Mouse (Mus musculus) kidney, postnatal 0 days (tissue): ENCODE measurements around the gene Cstf2. TPM values are rescaled to one million over a fixed set of nuclear protein-coding genes. Genes with fewer than 3 reads are reported as not detected.
A peak's percentile ranks its signal among the peaks of the same experiment; 100 is the strongest.

Experiments
- ATAC-seq: fragments of 200-750 bp; cut with Nextera tagmentation; replicated peaks from 2 replicates; pipeline ENCODE4 v1.8.0; 2017; ENCODE audit warnings: low read depth, moderate number of reproducible peaks, moderate TSS enrichment, moderate library complexity; ENCODE audit not compliant: low FRiP score
- DNase-seq: peaks from one replicate; pipeline ENCODE4 v3.0.0-alpha.2; 2016; ENCODE audit warnings: low spot score
- H3K27ac ChIP-seq: fragments of 300-500 bp; sonication (generic); 2 replicates; pipeline ENCODE4 v1.5.1; 2014; ENCODE audit warnings: mild to moderate bottlenecking
- H3K27me3 ChIP-seq: fragments of 300-500 bp; sonication (generic); 2 replicates; pipeline ENCODE4 v1.6.1; 2014; ENCODE audit warnings: low read length, mixed read lengths; ENCODE audit not compliant: insufficient read depth
- H3K36me3 ChIP-seq: fragments of 300-500 bp; sonication (generic); 2 replicates; pipeline ENCODE4 v1.6.1; 2014; ENCODE audit warnings: low read length, mixed read lengths; ENCODE audit not compliant: insufficient read depth
- H3K4me1 ChIP-seq: fragments of 300-500 bp; sonication (generic); replicated peaks from 2 replicates; pipeline ENCODE4 v1.6.1; 2014; ENCODE audit warnings: antibody characterized with exemption, low read length, mixed read lengths; ENCODE audit not compliant: insufficient read depth
- H3K4me2 ChIP-seq: fragments of 300-500 bp; sonication (generic); 2 replicates; pipeline ENCODE4 v1.6.1; 2014; ENCODE audit warnings: mild to moderate bottlenecking, low read length, moderate library complexity, mixed read lengths
- H3K4me3 ChIP-seq: fragments of 300-500 bp; sonication (generic); replicated peaks from 2 replicates; pipeline ENCODE4 v1.5.1; 2014; ENCODE audit warnings: low read depth, low read length
- H3K9ac ChIP-seq: fragments of 300-500 bp; sonication (generic); 2 replicates; pipeline ENCODE4 v1.6.1; 2014; ENCODE audit warnings: low read depth, low read length
- H3K9me3 ChIP-seq: fragments of 300-500 bp; sonication (generic); replicated peaks from 2 replicates; pipeline ENCODE4 v1.6.1; 2016; ENCODE audit warnings: low read length, inconsistent platforms, mixed read lengths
- CTCF ChIP-seq: IDR thresholded peaks from 2 replicates; pipeline ENCODE4 v1.5.1; 2016; ENCODE audit warnings: antibody characterized with exemption, low read depth, mild to moderate bottlenecking, moderate library complexity
- WGBS: fragments of 180-500 bp; shearing (Covaris S2); extraction: QIAGEN DNeasy Blood & Tissue Kit; methylation state at CpG from one replicate; pipeline ENCODE4 v1.1.7; 2014; 5-methylcytosine and 5-hydroxymethylcytosine counted together
- polyA plus RNA-seq: library from polyadenylated mRNA; unstranded; fragments of >200 nt; fragmentation: Nextera tagmentation; extraction: Ambion mirVana; gene quantifications from 2 replicates; pipeline ENCODE4 v1.2.1, GENCODE M21; 2015

Cstf2 gene
- 27.1 and 31.0 TPM in 2 replicates for polyA plus RNA-seq

- peak; percentile 89 for DNase-seq
- H3K27me3 ChIP-seq, result no peaks in the 10 kb centered on the region
- H3K27ac ChIP-seq, result peak within 1 kb of the TSS; percentile 81
- H3K9me3 ChIP-seq, result no peaks in the 10 kb centered on the region
- TF ChIP-seq CTCF, result no peak
- peak within 1 kb of the TSS; percentile 60 for H3K4me2 ChIP-seq
- H3K9ac ChIP-seq, result peak within 1 kb of the TSS; percentile 72
- ATAC-seq, result peak; percentile 98
- H3K4me1 ChIP-seq, result no peaks in the 10 kb centered on the region
- H3K36me3 ChIP-seq, result 0 out of 2 replicates have a peak, but pooled peaks cover 3% of the 10 kb centered on the region
- peak within 1 kb of the TSS; percentile 58 for H3K4me3 ChIP-seq
- 32% methylated on average over 76 of the region's 77 CpGs for WGBS
Observed at GRCm38 (mm10) chrX:134058987-134059712, at the start of gene Cstf2. Gene Cstf2 (plus strand): TSS chrX:134059187.

GRCm38 (mm10) chrX:134019005-134019404, 40.0 kb upstream of the Cstf2 start:
- no peaks in the 10 kb centered on the region for H3K36me3 ChIP-seq
- H3K27ac ChIP-seq, result no peak overlapping the region
- no peaks in the 10 kb centered on the region for H3K27me3 ChIP-seq
- peak; percentile 90 for TF ChIP-seq CTCF
- H3K4me2 ChIP-seq, result no peak overlapping the region
- ATAC-seq (no peak), DNase-seq (peak; percentile 63)
- WGBS, result 23% methylated on average over 9 of the region's 9 CpGs
- no peaks in the 10 kb centered on the region for H3K9me3 ChIP-seq
- no peak overlapping the region for H3K9ac ChIP-seq
- no peak overlapping the region for H3K4me3 ChIP-seq
- H3K4me1 ChIP-seq, result no peaks in the 10 kb centered on the region

GRCm38 (mm10) chrX:134020664-134021063, 38.3 kb upstream of the Cstf2 start:
- Histone ChIP-seq H3K27ac (no peak overlapping the region), H3K36me3 (no peaks in the 10 kb centered on the region), H3K4me1 (no peaks in the 10 kb centered on the region), H3K4me2 (no peak overlapping the region), H3K27me3 (no peaks in the 10 kb centered on the region), H3K9ac (no peak overlapping the region), H3K9me3 (no peaks in the 10 kb centered on the region), H3K4me3 (no peak overlapping the region)
- DNase-seq (peak; percentile 10), ATAC-seq (no peak)
- 40% methylated on average over 5 of the region's 5 CpGs for WGBS
- no peak for TF ChIP-seq CTCF

GRCm38 (mm10) chrX:134048994-134049393, 10.0 kb upstream of the Cstf2 start:
- TF ChIP-seq CTCF, result peak; percentile 36; the same call in 1 of the 2 replicates
- Histone ChIP-seq H3K4me3 (no peak overlapping the region), H3K27ac (no peak overlapping the region), H3K4me1 (no peaks in the 10 kb centered on the region), H3K27me3 (no peaks in the 10 kb centered on the region), H3K4me2 (no peak overlapping the region), H3K36me3 (no peaks in the 10 kb centered on the region), H3K9me3 (no peaks in the 10 kb centered on the region), H3K9ac (no peak overlapping the region)
- WGBS, result 80% methylated on average over 1 of the region's 1 CpGs
- DNase-seq, result no peak
- no peak for ATAC-seq

- Histone ChIP-seq H3K9me3 (no peaks in the 10 kb centered on the region), H3K36me3 (no peaks in the 10 kb centered on the region), H3K4me3 (no peak overlapping the region), H3K9ac (no peak overlapping the region), H3K27me3 (no peaks in the 10 kb centered on the region), H3K27ac (no peak overlapping the region), H3K4me1 (no peaks in the 10 kb centered on the region), H3K4me2 (no peak overlapping the region)
- no peak for TF ChIP-seq CTCF
- 90% methylated on average over 2 of the region's 2 CpGs for WGBS
- ATAC-seq (no peak), DNase-seq (no peak)
Observed at GRCm38 (mm10) chrX:134056897-134057296, 2.1 kb upstream of the Cstf2 start.

- Histone ChIP-seq H3K4me1 (no peaks in the 10 kb centered on the region), H3K9ac (no peak overlapping the region), H3K27me3 (no peaks in the 10 kb centered on the region), H3K9me3 (no peaks in the 10 kb centered on the region), H3K36me3 (0 out of 2 replicates have a peak, but pooled peaks cover 3% of the 10 kb centered on the region), H3K4me2 (peak overlapping the region; percentile 60), H3K27ac (no peak overlapping the region), H3K4me3 (peak overlapping the region; percentile 58)
- DNase-seq, result no peak
- ATAC-seq, result no peak
- no peak for TF ChIP-seq CTCF
- 76% methylated on average over 14 of the region's 14 CpGs for WGBS
Observed at GRCm38 (mm10) chrX:134058040-134058875, 729 bp upstream of the Cstf2 start.
